Mouse (Mus musculus): ENCODE results near the gene Aqp3.

The Aqp3 gene

DNA sequence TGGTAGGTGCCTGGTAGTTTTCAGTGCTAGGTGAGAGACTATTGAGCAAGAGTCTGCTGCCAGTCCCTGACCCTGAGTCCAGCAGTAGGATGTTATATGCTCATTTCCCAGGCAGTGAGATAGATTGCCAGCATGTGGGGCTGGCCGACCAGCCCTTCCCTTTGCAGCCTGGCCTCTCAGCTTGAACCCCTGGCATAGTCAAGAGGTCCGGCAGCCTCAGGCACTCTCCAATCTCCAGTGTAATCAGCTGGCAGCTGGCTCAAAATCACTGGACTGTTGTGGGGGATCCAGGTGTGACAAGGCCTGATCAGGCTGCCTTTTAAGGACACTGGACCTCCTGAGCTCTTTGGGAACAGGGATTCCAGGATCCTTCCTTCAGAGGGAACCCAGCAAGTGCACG, 34.6 kb downstream of the Aqp3 start:
- no peak for DNase-seq (ENCODE audit: low read depth)

DNA sequence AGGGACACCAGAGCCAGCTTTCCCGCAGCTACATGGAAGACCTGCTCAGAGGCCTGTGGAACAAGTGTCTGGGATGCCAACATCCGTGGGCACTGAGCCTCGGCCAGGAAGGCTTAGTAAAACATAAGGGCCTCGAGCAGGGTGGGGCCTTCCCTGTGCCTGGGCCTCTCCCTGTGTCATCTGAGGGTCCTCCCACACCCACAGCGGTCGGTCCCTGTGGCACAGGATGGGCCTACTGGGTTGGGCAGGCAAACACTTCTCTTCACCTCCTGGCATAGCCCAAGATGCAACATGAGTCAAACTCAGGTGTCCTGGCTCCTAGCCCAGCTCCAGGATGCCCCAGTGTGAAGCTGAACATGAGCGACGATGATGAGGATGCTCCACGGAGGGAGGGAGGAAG, 40.6 kb downstream of the Aqp3 start:
- DNase-seq (ENCODE audit: low read depth), result no peak

DNA sequence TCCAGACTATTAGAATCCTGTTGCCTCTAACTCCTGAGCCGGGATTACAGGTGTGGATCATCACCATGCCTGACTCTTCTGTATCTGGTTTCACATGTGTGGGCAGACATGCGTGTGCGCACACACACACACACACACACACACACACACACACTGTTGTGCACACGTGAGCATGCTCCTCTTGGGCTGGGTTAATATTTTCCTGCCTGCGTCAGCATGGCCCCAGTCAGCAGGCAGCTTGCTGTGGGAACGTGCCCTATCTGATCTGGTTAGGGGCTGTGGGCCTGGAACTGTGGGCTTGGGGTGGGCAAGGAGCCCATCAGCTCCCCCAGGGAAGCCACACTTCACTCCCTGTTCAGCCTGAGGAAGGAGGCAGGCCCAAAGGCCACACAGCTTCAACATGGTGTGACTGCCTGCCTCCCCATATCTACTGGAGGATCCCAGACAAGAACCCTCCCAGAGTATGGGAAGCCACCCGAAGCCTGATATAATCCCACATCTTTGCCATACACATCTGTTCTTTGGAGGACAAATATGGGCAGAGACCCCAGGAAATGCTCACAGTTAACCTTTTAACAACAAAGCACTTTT, 41.1 kb downstream of the Aqp3 start:
- no peak for DNase-seq (ENCODE audit: low read depth)

DNA sequence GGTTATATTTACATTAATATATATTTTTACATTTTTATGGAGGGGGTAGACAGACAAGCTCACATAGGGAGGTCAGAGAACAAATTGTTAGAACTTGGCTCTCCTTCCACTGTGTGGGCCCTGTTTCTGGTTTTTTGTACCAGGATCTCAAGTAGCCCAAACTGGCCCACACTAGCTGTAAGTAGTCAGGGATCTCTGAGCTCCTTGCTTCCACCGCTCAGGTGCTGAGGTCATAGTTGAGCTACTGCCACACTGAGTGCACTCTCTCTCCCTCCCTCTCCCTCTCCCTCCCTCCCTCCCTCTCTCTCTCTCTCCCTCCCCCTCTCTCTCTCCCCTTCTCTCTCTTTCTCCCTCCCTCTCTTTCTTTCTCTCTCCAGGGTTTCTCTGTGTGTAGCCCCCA, 41.7 kb downstream of the Aqp3 start:
- no peak for DNase-seq (ENCODE audit: low read depth)

DNA sequence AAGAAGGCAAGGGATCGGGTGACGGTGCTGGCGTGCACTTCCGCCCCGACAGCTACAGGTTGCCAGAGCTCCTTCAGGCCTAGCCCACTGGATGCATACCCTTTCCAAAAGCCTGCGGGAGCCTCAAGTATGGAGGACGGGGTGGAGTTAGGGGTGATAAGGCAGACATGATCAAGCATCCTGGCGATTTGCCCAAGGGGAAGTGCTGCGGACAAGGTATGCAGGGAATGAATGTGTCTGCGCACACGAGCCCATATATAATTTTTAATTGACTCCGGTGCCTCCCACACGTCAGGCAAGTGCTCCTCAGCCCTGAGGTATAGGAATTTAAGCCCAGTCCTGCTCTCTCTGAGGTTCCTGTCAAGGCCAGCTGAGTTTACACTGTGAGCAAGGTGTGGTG, 42.9 kb downstream of the Aqp3 start:
- DNase-seq (ENCODE audit: low read depth), result no peak

DNA sequence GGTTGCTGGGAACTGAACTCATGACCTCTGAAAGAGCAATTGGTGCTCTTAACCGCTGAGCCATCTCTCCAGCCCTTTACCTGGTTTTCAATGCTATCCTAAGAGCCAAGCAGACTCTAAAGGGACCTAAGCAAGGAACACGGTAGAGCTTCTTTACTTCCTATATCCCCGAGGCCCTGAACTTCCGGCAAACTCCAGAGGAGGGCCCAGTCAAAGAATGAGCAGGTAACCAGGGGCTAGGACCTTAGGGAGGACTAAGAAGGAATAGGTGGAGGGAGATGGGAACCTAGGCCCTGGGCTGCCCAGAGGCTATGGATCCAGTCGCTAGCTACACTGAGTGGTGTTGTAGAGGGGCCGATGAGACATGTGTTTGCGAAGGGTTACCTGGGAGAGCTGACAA, 46.2 kb downstream of the Aqp3 start:
- DNase-seq (ENCODE audit: low read depth), result no peak

DNA sequence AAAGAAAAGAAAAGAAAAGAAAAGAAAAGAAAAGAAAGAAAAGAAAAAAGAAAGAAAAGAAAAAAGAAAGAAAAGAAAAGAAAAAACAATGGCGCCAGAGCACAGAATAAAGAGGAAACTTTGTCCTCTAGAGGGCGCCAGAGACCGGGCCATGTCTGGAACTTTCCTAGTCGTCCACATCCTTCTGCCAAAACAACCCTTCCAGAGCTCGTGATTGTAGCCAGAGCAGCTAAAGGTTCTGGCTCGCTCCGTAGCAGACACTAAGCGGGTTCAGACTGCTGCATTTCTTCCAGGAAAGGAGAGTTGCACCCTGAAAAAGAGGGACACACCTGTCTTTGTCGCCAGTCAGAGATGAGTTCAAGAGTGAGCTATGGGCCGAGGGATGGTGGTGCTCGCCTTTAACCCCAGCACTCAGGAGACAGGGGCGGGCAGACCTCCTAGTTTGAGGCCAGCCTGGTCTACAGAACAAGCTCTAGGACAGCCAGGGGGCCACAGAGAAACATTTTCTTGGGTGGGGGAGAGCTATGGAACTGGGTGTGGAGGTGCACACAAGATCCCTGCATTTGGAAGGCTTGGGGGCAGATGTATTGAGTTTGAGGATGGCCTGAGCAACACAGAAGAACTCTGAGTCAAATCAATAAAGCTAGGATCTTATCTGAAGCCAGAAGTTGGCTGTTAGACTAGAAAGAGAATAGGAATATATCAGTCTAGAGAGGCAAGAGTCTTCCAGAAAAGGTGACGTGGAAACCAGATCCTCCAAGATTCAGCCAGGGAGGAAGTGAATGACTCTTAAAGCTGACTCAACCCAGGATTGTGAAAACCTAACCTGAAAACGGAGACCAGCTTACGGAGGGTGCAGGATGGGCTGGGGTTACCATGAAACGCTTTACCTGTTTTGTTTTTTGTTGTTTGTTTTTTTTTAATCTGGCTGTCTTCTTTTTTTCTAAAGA, 47.0 kb downstream of the Aqp3 start:
- DNase-seq (ENCODE audit: low read depth), result peak; percentile 85

DNA sequence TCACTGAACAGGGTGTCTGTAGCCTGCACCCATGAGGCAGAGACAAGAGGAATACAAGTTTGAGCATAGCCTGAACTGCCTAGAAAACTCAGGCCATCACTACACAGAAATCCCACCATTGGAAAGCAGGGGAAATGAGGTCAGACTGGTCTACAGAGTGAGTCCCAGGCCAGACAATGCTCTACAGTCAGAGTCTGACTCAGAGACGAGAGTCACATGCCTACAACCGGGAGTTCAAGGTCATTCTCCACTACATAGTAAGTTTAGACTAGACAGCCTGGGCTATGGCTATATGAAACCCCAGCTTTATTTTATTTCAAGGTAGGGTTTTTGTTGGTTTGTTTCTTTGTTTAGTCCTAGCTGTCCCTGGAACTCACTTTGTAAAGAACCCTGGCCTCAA, 49.1 kb downstream of the Aqp3 start:
- DNase-seq (ENCODE audit: low read depth), result no peak

DNA sequence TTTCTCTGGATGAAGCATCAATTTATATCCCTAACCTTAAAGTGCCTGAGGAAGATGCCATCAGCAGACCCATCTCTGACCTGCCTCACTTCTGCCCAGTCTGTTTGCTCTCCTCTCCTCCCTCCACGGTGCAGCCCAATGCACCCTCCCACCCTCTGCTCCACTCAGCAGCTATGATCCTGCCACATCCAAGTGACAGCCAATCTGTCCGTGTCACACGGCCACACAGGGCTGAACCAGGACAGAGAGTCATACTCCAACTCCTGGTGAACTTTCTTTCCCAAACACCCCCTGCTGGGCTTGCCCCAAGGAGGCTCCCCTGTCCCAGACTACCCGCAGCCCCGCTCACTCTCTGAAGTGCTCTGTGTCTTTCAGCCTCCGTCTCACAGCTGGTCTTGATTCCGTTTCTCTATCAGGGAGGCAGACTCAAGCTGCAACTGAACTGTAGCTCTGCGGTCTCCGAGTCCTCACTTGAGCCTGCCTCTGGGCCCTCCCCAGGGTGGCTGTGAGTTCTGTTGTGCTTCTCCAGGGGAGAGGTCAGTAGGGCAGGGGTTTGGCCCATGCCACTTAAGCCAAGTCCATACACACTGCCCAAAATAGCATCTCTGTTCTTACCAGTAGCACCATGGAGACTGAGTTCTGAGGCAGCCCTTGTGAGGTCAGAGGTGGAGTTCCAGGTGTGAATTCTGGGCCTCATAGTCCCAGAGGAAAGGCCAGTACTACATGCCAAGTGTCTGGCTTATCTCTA, 50.3 kb downstream of the Aqp3 start, which contains the start of gene Aqp7:
TSS of gene Aqp7 (minus strand) at position 616 of the 748 bp plus-strand sequence.
- DNase-seq (ENCODE audit: low read depth), result no peak

DNA sequence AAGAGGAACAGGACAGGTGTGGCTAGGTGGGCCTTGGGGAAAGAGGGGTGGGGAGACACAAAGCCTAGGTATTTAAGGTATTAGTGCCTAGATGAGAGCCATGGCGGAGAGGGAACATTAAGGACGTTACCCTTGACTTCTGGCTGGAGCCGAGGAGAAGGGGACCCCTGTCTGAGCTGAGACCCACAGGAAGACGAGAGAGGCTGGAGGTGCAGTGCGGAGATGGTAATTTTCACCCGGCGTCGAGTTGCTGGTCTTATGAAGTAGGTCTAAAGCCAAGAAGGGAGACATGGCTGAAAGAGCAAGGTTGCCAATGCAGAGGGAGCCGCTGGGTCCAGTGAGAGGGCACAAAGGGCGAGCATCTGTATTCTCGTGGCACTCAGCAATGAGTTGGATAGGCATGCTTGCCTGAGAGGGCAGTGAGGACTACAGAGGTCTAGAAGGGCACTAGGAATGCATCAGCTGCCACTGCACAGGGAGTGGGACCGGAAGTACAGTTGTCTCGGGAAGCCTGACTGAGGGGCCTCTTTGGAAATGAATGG, 51.7 kb downstream of the Aqp3 start:
- no peak for DNase-seq (ENCODE audit: low read depth)

DNA sequence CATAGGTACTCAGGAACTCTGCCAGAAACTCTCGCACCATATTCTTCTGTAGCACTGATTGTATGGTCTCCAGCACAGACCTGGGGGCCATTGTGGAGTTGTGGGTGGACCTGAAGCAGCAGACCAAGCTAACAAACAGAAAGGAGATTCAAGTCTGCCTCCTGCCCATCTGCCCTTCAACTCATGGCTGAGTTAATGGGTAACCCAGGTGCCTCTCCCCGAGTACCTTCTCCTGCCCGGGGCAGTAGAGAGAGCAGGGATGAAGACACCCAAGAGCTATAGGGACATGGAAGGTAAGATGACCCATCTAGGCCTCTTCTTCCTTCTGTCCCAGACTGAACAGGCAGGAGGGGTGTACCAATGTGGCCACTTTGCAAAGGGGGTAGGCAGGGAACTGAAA, 52.7 kb downstream of the Aqp3 start:
- DNase-seq (ENCODE audit: low read depth), result no peak

DNA sequence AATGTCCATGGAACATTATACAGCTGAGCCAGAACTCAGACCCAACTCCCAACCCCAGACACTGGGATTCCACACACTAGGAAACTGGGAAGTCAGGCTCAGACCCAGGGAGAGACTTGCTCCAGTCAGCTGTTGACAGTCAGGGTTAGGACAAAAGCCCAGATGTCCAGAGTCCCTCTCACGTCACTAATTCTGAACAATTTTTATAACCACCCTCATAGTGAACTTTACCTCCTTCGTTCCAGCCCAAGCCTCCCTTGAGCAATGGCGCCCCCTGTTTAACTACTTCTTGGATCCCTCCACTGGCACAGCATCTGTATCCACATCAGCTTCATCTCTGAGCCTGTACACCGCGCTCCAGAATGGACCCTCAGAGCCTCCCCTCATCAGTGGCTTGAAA, 54.0 kb downstream of the Aqp3 start:
- no peak for DNase-seq (ENCODE audit: low read depth)

DNA sequence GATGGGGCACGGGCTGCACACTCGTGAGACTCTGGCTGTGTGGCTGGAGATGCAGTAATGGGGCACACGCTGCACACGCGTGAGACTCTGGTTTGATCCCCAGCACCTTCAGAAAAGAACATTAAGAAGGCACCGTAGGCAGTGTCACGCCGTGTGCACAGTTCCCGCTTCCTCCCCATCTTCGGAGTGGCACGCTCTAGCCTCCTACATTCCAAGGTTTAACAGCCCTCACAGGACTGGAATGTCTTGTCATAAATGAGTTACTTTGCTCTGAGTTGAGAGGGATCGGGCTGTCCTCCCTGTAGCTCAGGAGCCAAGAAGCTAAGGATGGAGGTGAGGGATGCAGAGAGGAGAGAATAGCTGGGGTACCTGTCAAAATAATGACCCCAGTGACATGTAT, 55.1 kb downstream of the Aqp3 start:
- DNase-seq (ENCODE audit: low read depth), result no peak
